Mouse (Mus musculus) limb, embryonic 12.5 days (tissue): ENCODE results near the gene Syngr2. TPM values are rescaled to one million over a fixed set of nuclear protein-coding genes. Genes with fewer than 3 reads are reported as not detected.

Source experiments
- ATAC-seq: fragments of 200-750 bp; cut with Nextera tagmentation; 2 replicates; pipeline ENCODE4 v1.8.0; 2017; ENCODE audit warnings: low read depth, moderate TSS enrichment; ENCODE audit not compliant: insufficient number of reproducible peaks, insufficient read depth, low FRiP score, low TSS enrichment
- H3K27ac ChIP-seq: fragments of 300-500 bp; sonication (generic); 2 replicates; pipeline ENCODE4 v1.5.1; 2016; ENCODE audit warnings: mild to moderate bottlenecking, moderate library complexity
- H3K27me3 ChIP-seq: fragments of 300-500 bp; sonication (generic); 2 replicates; pipeline ENCODE4 v1.6.1; 2016; ENCODE audit warnings: mild to moderate bottlenecking, moderate library complexity
- H3K36me3 ChIP-seq: fragments of 300-500 bp; sonication (generic); 2 replicates; pipeline ENCODE4 v1.6.1; 2016; ENCODE audit warnings: mild to moderate bottlenecking, moderate library complexity
- H3K4me1 ChIP-seq: fragments of 300-500 bp; sonication (generic); replicated peaks from 2 replicates; pipeline ENCODE4 v1.6.1; 2016
- H3K4me2 ChIP-seq: fragments of 300-500 bp; sonication (generic); 2 replicates; pipeline ENCODE4 v1.6.1; 2016; ENCODE audit warnings: mild to moderate bottlenecking, moderate library complexity
- H3K4me3 ChIP-seq: fragments of 300-500 bp; sonication (generic); replicated peaks from 2 replicates; pipeline ENCODE4 v1.5.1; 2016; ENCODE audit warnings: mild to moderate bottlenecking
- H3K9ac ChIP-seq: fragments of 300-500 bp; sonication (generic); replicated peaks from 2 replicates; pipeline ENCODE4 v1.6.1; 2016; ENCODE audit warnings: mild to moderate bottlenecking, moderate library complexity
- H3K9me3 ChIP-seq: fragments of 300-500 bp; sonication (generic); 2 replicates; pipeline ENCODE4 v1.6.1; 2016; ENCODE audit warnings: mild to moderate bottlenecking, moderate library complexity
- WGBS: fragments of 180-500 bp; shearing (Covaris S2); methylation state at CpG from one replicate; pipeline ENCODE4 v1.1.7; 2016; 5-methylcytosine and 5-hydroxymethylcytosine counted together
- polyA plus RNA-seq: library from polyadenylated mRNA; unstranded; fragments of >200 nt; fragmentation: Nextera tagmentation; extraction: Ambion mirVana; gene quantifications from 2 replicates; pipeline ENCODE4 v1.2.1, GENCODE M21; 2016

Gene Syngr2
- polyA plus RNA-seq, 1 experiment from 2014 or later: 27.6 TPM

- ATAC-seq: no peak
- Histone ChIP-seq H3K9ac (no peak overlapping the region), H3K4me2 (no peak overlapping the region), H3K27ac (no peak overlapping the region), H3K4me1 (peaks cover 19% of the 10 kb centered on the region), H3K27me3 (no peaks in the 10 kb centered on the region), H3K36me3 (peaks cover 61% of the 10 kb centered on the region), H3K9me3 (no peaks in the 10 kb centered on the region), H3K4me3 (no peak overlapping the region)
- WGBS: 85% methylated on average over 3 of the region's 3 CpGs
Measured at GRCm38 (mm10) chr11:117852875-117853274, 43.4 kb downstream of the Syngr2 start.

DNA sequence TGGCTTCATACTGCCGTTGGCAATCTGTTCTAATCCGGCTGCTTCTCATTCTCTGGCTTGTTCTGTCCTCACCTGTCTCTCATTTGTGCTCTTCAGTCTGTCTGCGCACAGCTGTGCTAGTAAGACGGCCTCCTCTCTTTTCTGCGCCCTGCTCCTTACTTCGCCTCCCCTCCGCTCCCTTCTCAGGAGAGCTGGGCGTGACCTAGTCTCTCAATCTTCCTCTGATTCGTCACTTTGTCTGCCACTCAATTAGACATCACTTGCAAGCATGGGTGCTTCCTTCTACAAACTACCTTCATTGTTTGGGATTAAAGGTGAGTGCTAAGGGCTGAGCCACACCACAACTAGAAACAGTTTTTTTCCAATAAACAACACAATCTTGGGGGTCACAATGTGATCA, 44.8 kb downstream of the Syngr2 start:
- WGBS: 96% methylated on average over 9 of the region's 9 CpGs
- Histone ChIP-seq H3K27me3 (peaks cover 10% of the 10 kb centered on the region), H3K36me3 (peaks cover 64% of the 10 kb centered on the region), H3K4me1 (peaks cover 13% of the 10 kb centered on the region), H3K9ac (no peak overlapping the region), H3K9me3 (no peaks in the 10 kb centered on the region), H3K4me3 (no peak overlapping the region), H3K27ac (no peak overlapping the region), H3K4me2 (no peak overlapping the region)
- ATAC-seq: no peak

- Histone ChIP-seq H3K36me3 (peaks cover 64% of the 10 kb centered on the region), H3K9ac (no peak overlapping the region), H3K4me3 (no peak overlapping the region), H3K9me3 (no peaks in the 10 kb centered on the region), H3K4me1 (peaks cover 10% of the 10 kb centered on the region), H3K4me2 (no peak overlapping the region), H3K27me3 (peaks cover 21% of the 10 kb centered on the region), H3K27ac (no peak overlapping the region)
- ATAC-seq: no peak
- WGBS: 96% methylated on average over 5 of the region's 5 CpGs
Measured at GRCm38 (mm10) chr11:117855360-117855759, 45.9 kb downstream of the Syngr2 start.

DNA sequence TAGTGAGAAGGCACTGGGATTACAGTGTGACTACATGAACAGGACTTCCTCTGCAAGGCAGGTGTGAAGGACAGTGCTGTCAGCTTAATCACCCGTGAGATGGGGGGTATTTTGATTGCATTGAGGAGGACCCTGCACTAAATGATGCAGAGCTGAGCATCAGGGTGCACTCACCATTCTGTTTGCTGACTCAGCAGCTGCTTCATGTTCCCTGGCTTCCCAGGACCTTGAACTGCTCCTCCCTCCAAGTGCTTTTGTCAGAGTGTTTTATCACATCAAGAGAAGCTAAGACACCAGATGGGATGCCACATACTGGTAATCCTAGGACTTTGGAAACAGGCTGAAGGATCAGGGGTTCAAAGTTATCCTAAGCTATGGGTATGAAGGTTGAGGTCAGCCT, 46.5 kb downstream of the Syngr2 start:
- no peak for ATAC-seq
- peaks cover 12% of the 10 kb centered on the region for H3K4me1 ChIP-seq
- H3K27ac ChIP-seq: no peak overlapping the region
- no peaks in the 10 kb centered on the region for H3K9me3 ChIP-seq
- H3K4me2 ChIP-seq: no peak overlapping the region
- WGBS: 85% methylated on average over 1 of the region's 1 CpGs
- no peak overlapping the region for H3K4me3 ChIP-seq
- H3K27me3 ChIP-seq: peaks cover 27% of the 10 kb centered on the region
- H3K36me3 ChIP-seq: peaks cover 64% of the 10 kb centered on the region
- H3K9ac ChIP-seq: no peak overlapping the region

GRCm38 (mm10) chr11:117857462-117857861, 48.0 kb downstream of the Syngr2 start:
- Histone ChIP-seq H3K4me2 (no peak overlapping the region), H3K9ac (no peak overlapping the region), H3K27ac (no peak overlapping the region), H3K4me1 (peaks cover 12% of the 10 kb centered on the region), H3K4me3 (no peak overlapping the region), H3K9me3 (no peaks in the 10 kb centered on the region), H3K36me3 (peaks cover 54% of the 10 kb centered on the region), H3K27me3 (peaks cover 42% of the 10 kb centered on the region)
- ATAC-seq: no peak
- WGBS: 94% methylated on average over 10 of the region's 10 CpGs

DNA sequence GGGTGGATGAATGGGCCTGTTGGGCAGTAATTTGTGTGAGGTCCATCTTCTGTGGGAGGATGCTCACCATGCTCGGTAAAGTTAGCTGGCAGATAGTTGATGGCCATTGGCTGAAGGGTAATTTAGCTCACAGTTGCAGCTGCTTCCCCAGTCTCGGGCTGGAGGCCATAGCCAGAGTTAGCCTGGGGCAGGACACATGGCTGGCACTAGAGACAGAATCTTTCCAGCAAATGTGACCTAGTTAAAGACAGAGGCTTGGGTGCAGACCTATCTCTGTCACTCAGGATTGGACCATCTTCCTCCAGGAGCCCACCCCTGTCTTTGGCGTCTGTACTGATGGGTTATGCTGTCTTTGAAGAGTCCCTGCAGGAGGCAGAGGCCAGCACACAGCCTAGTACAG, 48.9 kb downstream of the Syngr2 start:
- H3K27me3 ChIP-seq: peaks cover 51% of the 10 kb centered on the region
- WGBS: 45% methylated on average over 3 of the region's 3 CpGs

DNA sequence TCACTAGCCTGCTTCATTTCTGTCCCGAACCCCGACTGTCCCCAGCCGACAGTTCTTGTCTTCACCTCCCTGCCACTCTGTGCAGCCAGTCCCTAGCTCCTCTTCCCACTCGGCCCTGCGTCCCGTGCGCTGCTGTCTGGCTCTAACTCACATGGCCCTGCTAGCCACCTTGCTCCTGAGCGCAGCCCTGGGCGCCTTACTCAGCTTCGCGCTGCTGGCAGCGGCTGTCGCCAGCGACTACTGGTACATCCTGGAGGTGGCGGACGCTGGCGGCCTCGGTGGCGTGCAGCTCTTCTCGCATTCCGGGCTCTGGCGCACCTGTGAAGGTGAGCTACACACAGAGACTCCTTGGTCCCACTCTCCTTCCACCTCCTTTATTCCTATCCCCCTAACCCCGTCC, 51.1 kb downstream of the Syngr2 start, which contains the start of gene Tmem235:
Tmem235 (plus strand) TSS at position 152 of the 400 bp plus-strand sequence.
- Histone ChIP-seq H3K4me3 (peak within 1 kb of the TSS; percentile 11), H3K9ac (peak within 1 kb of the TSS; percentile 23; the same call in 1 of the 2 replicates), H3K4me2 (peak within 1 kb of the TSS; percentile 30), H3K27ac (no peak within 1 kb of the TSS), H3K36me3 (peaks cover 23% of the 10 kb centered on the region), H3K9me3 (no peaks in the 10 kb centered on the region), H3K4me1 (peaks cover 14% of the 10 kb centered on the region), H3K27me3 (peaks cover 67% of the 10 kb centered on the region)
- ATAC-seq: no peak
- WGBS: 3% methylated on average over 23 of the region's 23 CpGs

More for the DNA sequence above, 48.9 kb downstream of the Syngr2 start:
- H3K4me2 ChIP-seq: no peak overlapping the region
- no peak overlapping the region for H3K9ac ChIP-seq
- H3K4me1 ChIP-seq: peaks cover 12% of the 10 kb centered on the region
- no peak overlapping the region for H3K27ac ChIP-seq
- no peaks in the 10 kb centered on the region for H3K9me3 ChIP-seq
- peaks cover 45% of the 10 kb centered on the region for H3K36me3 ChIP-seq
- ATAC-seq: no peak
- H3K4me3 ChIP-seq: no peak overlapping the region

- no peak overlapping the region for H3K27ac ChIP-seq
- no peaks in the 10 kb centered on the region for H3K9me3 ChIP-seq
- H3K4me2 ChIP-seq: no peak overlapping the region
- H3K4me3 ChIP-seq: no peak overlapping the region
- 31% methylated on average over 11 of the region's 11 CpGs for WGBS
- no peak for ATAC-seq
- peaks cover 74% of the 10 kb centered on the region for H3K27me3 ChIP-seq
- no peak overlapping the region for H3K9ac ChIP-seq
- peaks cover 14% of the 10 kb centered on the region for H3K4me1 ChIP-seq
- H3K36me3 ChIP-seq: no peaks in the 10 kb centered on the region; the same call in 1 of the 2 replicates
Measured at GRCm38 (mm10) chr11:117863174-117863856, 53.8 kb downstream of the Syngr2 start.

Other genes with a start within 250 kb of the Syngr2 start
- gene Tnrc6c, start 155.4 kb upstream of the Syngr2 start, polyA plus RNA-seq: 20.0 and 22.6 TPM in 2 replicates
- 0.53 and 1.2 TPM in 2 replicates for gene Tmc8, start 27.6 kb upstream of the Syngr2 start, polyA plus RNA-seq
- gene Tmc6, start 27.5 kb upstream of the Syngr2 start, polyA plus RNA-seq: 20.3 and 22.4 TPM in 2 replicates
- 0.26 and 0.33 TPM in 2 replicates for gene 6030468B19Rik, start 12.0 kb upstream of the Syngr2 start, polyA plus RNA-seq
- gene Gm20708, start within 50 bp of the Syngr2 start, polyA plus RNA-seq: 0.36 and 0.58 TPM in 2 replicates
- gene Afmid, start 16.3 kb downstream of the Syngr2 start, polyA plus RNA-seq: 3.5 and 4.2 TPM in 2 replicates
- gene Tk1, start 16.4 kb downstream of the Syngr2 start, polyA plus RNA-seq: 136 and 143 TPM in 2 replicates
- 346 and 369 TPM in 2 replicates for gene Birc5, start 39.6 kb downstream of the Syngr2 start, polyA plus RNA-seq
- gene Tmem235, start 51.1 kb downstream of the Syngr2 start, polyA plus RNA-seq: not detected in 2 replicates
- 1.9 and 2.3 TPM in 2 replicates for gene Tha1, start 63.8 kb downstream of the Syngr2 start, polyA plus RNA-seq
- 14.9 and 16.4 TPM in 2 replicates for gene Socs3, start 160.4 kb downstream of the Syngr2 start, polyA plus RNA-seq
- gene Pgs1, start 176.6 kb downstream of the Syngr2 start, polyA plus RNA-seq: 40.7 and 43.1 TPM in 2 replicates